Mouse (Mus musculus) skeletal muscle tissue, adult 2 months (tissue): ENCODE measurements around the gene Eif2ak3.

Experiments
- DNase-seq: peaks from one replicate; pipeline ENCODE4 v3.0.0-alpha.2; 2012; ENCODE audit warnings: low read depth, low spot score

Gene Eif2ak3

GRCm38 (mm10) chr6:70903689-70904088 lies 59.4 kb downstream of the Eif2ak3 start:
- no peak for DNase-seq

GRCm38 (mm10) chr6:70909572-70909971 lies 65.3 kb downstream of the Eif2ak3 start:
- no peak for DNase-seq

- DNase-seq: no peak
Measured at GRCm38 (mm10) chr6:70910285-70910684, 66.0 kb downstream of the Eif2ak3 start.

- DNase-seq: no peak
Measured at GRCm38 (mm10) chr6:70911668-70912395, 67.5 kb downstream of the Eif2ak3 start.

GRCm38 (mm10) chr6:70912396-70912765 lies 68.1 kb downstream of the Eif2ak3 start:
- DNase-seq: no peak

GRCm38 (mm10) chr6:70918827-70919226 lies 74.5 kb downstream of the Eif2ak3 start, which contains the start of gene Tex37:
Gene Tex37 (minus strand): TSS chr6:70918927.
- DNase-seq: no peak

- peak; percentile 3 for DNase-seq
Measured at GRCm38 (mm10) chr6:70921274-70922074, 77.2 kb downstream of the Eif2ak3 start.

GRCm38 (mm10) chr6:70931801-70932200 lies 87.5 kb downstream of the Eif2ak3 start:
- no peak for DNase-seq

GRCm38 (mm10) chr6:70953274-70953673 lies 109.0 kb downstream of the Eif2ak3 start:
- no peak for DNase-seq

GRCm38 (mm10) chr6:70954040-70954439 lies 109.7 kb downstream of the Eif2ak3 start:
- no peak for DNase-seq
